Mouse (Mus musculus): Measurements from ENCODE around the gene Tssk6. TPM values are rescaled to one million over a fixed set of nuclear protein-coding genes. Genes with fewer than 3 reads are reported as not detected.

Gene Tssk6
- polyA plus RNA-seq, 1 experiment from 2014 or later = 4.7 TPM

- H3K4me2 ChIP-seq = no peak overlapping the region
- peaks cover 3% of the 10 kb centered on the region for H3K4me1 ChIP-seq
- H3K9me3 ChIP-seq = no peaks in the 10 kb centered on the region
- H3K4me3 ChIP-seq = no peak overlapping the region
- no peak for ATAC-seq (ENCODE audit: insufficient number of reproducible peaks, insufficient read depth, low FRiP score, low TSS enrichment, low read depth)
- 0 out of 2 replicates have a peak overlapping the region, but pooled peaks have one; percentile 16 for H3K9ac ChIP-seq
- H3K27ac ChIP-seq = no peak overlapping the region
- H3K27me3 ChIP-seq = peaks cover 53% of the 10 kb centered on the region
- H3K36me3 ChIP-seq = no peaks in the 10 kb centered on the region
- 28% methylated on average over 10 of the region's 10 CpGs for WGBS
These were observed 25.9 kb upstream of the Tssk6 start for GRCm38 (mm10) chr8:69876097-69876496.

- Histone ChIP-seq H3K4me1 (peaks cover 12% of the 10 kb centered on the region), H3K27ac (no peak overlapping the region), H3K9me3 (no peaks in the 10 kb centered on the region), H3K36me3 (no peaks in the 10 kb centered on the region), H3K27me3 (peaks cover 61% of the 10 kb centered on the region), H3K4me2 (no peak overlapping the region), H3K4me3 (no peak overlapping the region), H3K9ac (0 out of 2 replicates have a peak overlapping the region, but pooled peaks have one; percentile 16)
- ATAC-seq (ENCODE audit: insufficient number of reproducible peaks, insufficient read depth, low FRiP score, low TSS enrichment, low read depth) = no peak
- WGBS = 70% methylated on average over 10 of the region's 10 CpGs
These were observed 25.0 kb upstream of the Tssk6 start for GRCm38 (mm10) chr8:69876967-69877366.

GRCm38 (mm10) chr8:69877396-69877795 is 24.6 kb upstream of the Tssk6 start:
- Histone ChIP-seq H3K27me3 (peaks cover 66% of the 10 kb centered on the region), H3K4me3 (no peak overlapping the region), H3K27ac (no peak overlapping the region), H3K9ac (no peak overlapping the region), H3K36me3 (no peaks in the 10 kb centered on the region), H3K4me1 (peaks cover 16% of the 10 kb centered on the region), H3K4me2 (no peak overlapping the region), H3K9me3 (no peaks in the 10 kb centered on the region)
- no peak for ATAC-seq (ENCODE audit: insufficient number of reproducible peaks, insufficient read depth, low FRiP score, low TSS enrichment, low read depth)
- WGBS = 90% methylated on average over 4 of the region's 4 CpGs

- peaks cover 22% of the 10 kb centered on the region for H3K4me1 ChIP-seq
- no peaks in the 10 kb centered on the region for H3K9me3 ChIP-seq
- H3K4me3 ChIP-seq = no peak overlapping the region
- no peak for ATAC-seq (ENCODE audit: insufficient number of reproducible peaks, insufficient read depth, low FRiP score, low TSS enrichment, low read depth)
- no peak overlapping the region for H3K4me2 ChIP-seq
- H3K27me3 ChIP-seq = peaks cover 72% of the 10 kb centered on the region
- 53% methylated on average over 3 of the region's 3 CpGs for WGBS
- no peak overlapping the region for H3K27ac ChIP-seq
- no peaks in the 10 kb centered on the region for H3K36me3 ChIP-seq
- no peak overlapping the region for H3K9ac ChIP-seq
These were observed 24.0 kb upstream of the Tssk6 start for GRCm38 (mm10) chr8:69877992-69878391.

- no peak for ATAC-seq (ENCODE audit: insufficient number of reproducible peaks, insufficient read depth, low FRiP score, low TSS enrichment, low read depth)
- no peak overlapping the region for H3K4me2 ChIP-seq
- 54% methylated on average over 8 of the region's 8 CpGs for WGBS
These were observed 22.3 kb upstream of the Tssk6 start for GRCm38 (mm10) chr8:69879678-69880077.

GRCm38 (mm10) chr8:69880841-69881240 is 21.1 kb upstream of the Tssk6 start:
- H3K4me1 ChIP-seq = peaks cover 29% of the 10 kb centered on the region
- H3K9ac ChIP-seq = peak overlapping the region; percentile 32; the same call in 1 of the 2 replicates
- H3K4me2 ChIP-seq = peak overlapping the region; percentile 61
- 11% methylated on average over 37 of the region's 37 CpGs for WGBS
- H3K9me3 ChIP-seq = no peaks in the 10 kb centered on the region
- ATAC-seq (ENCODE audit: insufficient number of reproducible peaks, insufficient read depth, low FRiP score, low TSS enrichment, low read depth) = no peak
- H3K27me3 ChIP-seq = peaks cover 100% of the 10 kb centered on the region
- peak overlapping the region; percentile 46 for H3K4me3 ChIP-seq
- H3K36me3 ChIP-seq = no peaks in the 10 kb centered on the region
- no peak overlapping the region for H3K27ac ChIP-seq

More at GRCm38 (mm10) chr8:69879678-69880077, 22.3 kb upstream of the Tssk6 start:
- Histone ChIP-seq H3K9ac (no peak overlapping the region), H3K36me3 (no peaks in the 10 kb centered on the region), H3K27me3 (peaks cover 89% of the 10 kb centered on the region), H3K27ac (no peak overlapping the region), H3K4me3 (no peak overlapping the region), H3K9me3 (no peaks in the 10 kb centered on the region), H3K4me1 (peaks cover 25% of the 10 kb centered on the region)

- Histone ChIP-seq H3K4me2 (peak overlapping the region; percentile 61), H3K36me3 (no peaks in the 10 kb centered on the region), H3K9ac (peak overlapping the region; percentile 55), H3K27me3 (peaks cover 100% of the 10 kb centered on the region), H3K27ac (no peak overlapping the region), H3K9me3 (no peaks in the 10 kb centered on the region), H3K4me1 (peaks cover 29% of the 10 kb centered on the region), H3K4me3 (peak overlapping the region; percentile 46)
- 23% methylated on average over 79 of the region's 79 CpGs for WGBS
- no peak for ATAC-seq (ENCODE audit: insufficient number of reproducible peaks, insufficient read depth, low FRiP score, low TSS enrichment, low read depth)
These were observed 20.6 kb upstream of the Tssk6 start for GRCm38 (mm10) chr8:69881261-69881865.

DNA sequence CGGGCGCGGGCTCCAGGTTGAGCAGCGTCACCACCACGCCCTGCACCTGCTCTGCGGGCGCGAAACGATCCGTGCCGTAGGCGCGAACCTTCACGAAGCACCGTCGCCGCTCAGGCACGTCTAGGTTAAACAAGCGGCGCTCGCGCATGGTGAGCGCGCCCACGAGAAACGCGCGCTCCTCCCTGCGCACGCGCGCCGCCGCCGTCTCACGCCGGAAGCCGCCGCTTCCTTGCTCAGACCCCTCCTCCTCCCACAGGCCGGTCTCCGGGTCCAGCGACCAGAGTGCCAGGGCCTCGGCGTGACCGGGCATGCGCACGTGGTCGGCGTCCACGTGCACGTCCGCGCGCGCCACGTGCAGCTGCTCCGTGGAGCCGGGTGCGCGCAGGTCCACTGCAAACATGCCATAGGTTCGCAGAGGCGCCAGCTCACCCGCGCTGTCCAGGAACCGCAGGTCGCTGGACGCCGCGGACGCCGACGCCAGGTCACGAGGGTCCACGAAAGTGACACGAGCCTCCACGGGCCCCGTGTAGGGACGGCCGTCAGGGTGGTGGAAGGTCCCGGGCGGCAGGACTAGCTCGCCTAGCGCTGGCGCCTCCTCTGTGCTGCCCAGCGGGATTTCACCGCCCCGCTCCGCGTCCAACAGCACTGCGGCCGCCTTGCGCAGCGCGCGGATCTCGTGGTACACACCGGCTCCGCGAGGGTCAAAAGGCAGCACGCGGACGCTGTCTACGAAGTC is 19.8 kb upstream of the Tssk6 start:
- Histone ChIP-seq H3K4me1 (peaks cover 34% of the 10 kb centered on the region), H3K27ac (no peak overlapping the region), H3K9ac (peak overlapping the region; percentile 55; the same call in 1 of the 2 replicates), H3K9me3 (no peaks in the 10 kb centered on the region), H3K4me2 (peak overlapping the region; percentile 61), H3K27me3 (peaks cover 100% of the 10 kb centered on the region), H3K4me3 (peak overlapping the region; percentile 46), H3K36me3 (no peaks in the 10 kb centered on the region)
- peak; percentile 27; the same call in 1 of the 2 replicates for ATAC-seq (ENCODE audit: insufficient number of reproducible peaks, insufficient read depth, low FRiP score, low TSS enrichment, low read depth)
- 6% methylated on average over 103 of the region's 103 CpGs for WGBS

DNA sequence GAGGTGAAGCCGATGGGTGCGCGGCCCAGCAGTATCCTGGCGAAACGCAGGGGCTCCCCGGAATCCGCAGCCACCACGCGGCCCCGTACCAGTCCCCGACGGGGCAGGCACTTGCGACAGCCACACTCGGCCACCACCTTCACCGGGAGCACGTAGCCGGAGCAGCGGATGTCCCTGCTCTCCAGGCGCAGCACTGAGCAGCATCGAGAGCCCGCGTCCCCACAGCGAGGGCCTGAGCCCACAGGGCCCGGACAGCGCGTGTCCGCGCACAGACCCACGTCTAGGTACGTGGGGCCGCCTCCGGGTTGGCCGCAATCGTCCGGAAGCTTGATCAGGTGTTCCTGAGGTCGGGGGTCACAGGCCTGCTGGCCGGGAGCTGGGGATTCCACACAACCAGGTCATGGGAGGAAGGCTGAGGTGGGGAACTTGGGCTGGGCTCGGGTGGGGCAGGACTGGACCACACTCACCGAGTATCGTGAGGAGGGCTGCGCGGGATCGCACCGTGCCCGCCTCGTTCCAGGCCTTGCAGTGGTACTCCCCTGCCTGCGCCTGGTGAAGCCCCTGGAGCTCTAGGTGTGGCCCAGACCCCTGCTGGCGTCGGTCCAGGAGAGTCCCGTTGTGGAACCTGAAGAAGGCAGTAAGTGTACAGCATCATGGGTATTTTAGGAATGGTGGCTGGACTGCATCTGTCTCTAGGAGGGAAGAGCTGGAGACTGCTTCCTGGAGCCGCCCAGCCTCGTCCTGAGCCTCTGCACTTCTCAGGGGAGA is 19.0 kb upstream of the Tssk6 start:
- Histone ChIP-seq H3K4me3 (peak overlapping the region; percentile 46), H3K9ac (0 out of 2 replicates have a peak overlapping the region, but pooled peaks have one; percentile 55), H3K27ac (no peak overlapping the region), H3K9me3 (no peaks in the 10 kb centered on the region), H3K4me2 (peak overlapping the region; percentile 61), H3K27me3 (peaks cover 100% of the 10 kb centered on the region), H3K36me3 (no peaks in the 10 kb centered on the region), H3K4me1 (peaks cover 43% of the 10 kb centered on the region)
- WGBS = 12% methylated on average over 52 of the region's 52 CpGs
- 0 out of 2 replicates have a peak, but pooled peaks have one; percentile 21 for ATAC-seq (ENCODE audit: insufficient number of reproducible peaks, insufficient read depth, low FRiP score, low TSS enrichment, low read depth)

DNA sequence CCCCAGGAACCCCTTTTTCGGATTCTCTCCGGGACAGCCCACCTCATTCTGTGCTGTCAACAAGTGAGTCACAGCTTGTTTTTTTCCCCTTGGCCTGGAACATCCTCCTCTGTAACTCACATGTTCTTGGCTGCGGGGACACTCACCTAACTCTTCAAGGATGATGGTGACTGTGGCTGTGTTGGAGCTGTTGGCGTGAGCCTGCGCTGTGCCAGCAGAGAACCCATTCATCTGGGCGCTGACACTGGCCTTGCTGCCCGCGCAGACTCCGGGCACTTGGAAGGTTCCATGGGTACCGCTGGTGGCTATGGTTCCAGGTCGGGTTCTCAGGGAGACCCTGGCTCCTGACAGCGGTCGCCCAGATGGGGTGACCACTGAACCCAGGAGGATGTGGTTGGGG is 17.8 kb upstream of the Tssk6 start:
- 51% methylated on average over 13 of the region's 13 CpGs for WGBS
- Histone ChIP-seq H3K9ac (no peak overlapping the region), H3K27ac (no peak overlapping the region), H3K36me3 (no peaks in the 10 kb centered on the region), H3K4me2 (no peak overlapping the region), H3K9me3 (no peaks in the 10 kb centered on the region), H3K27me3 (peaks cover 100% of the 10 kb centered on the region), H3K4me1 (peaks cover 54% of the 10 kb centered on the region), H3K4me3 (no peak overlapping the region)
- no peak for ATAC-seq (ENCODE audit: insufficient number of reproducible peaks, insufficient read depth, low FRiP score, low TSS enrichment, low read depth)

Measured in embryonic facial prominence, embryonic 13.5 days (tissue).